Mouse (Mus musculus) MEL (cell line): ENCODE measurements around the gene Rubcn.

Experiments used
- CTCF ChIP-seq, 3 experiments: IDR thresholded peaks in 2 of 3; conservative IDR thresholded peaks in 1 of 3; 2 replicates each; pipeline ENCODE4 v1.5.1; 2011 to 2012; ENCODE audit warnings: low read length in 3 of 3, low read depth in 2 of 3, mild to moderate bottlenecking in 2 of 3, improper control_type of control experiment in 1 of 3, inconsistent platforms in 1 of 3, mixed read lengths in 1 of 3, moderate library complexity in 1 of 3; ENCODE audit not compliant: control insufficient read depth in 1 of 3, insufficient read depth in 1 of 3, poor library complexity in 1 of 3, severe bottlenecking in 1 of 3
- GABPA ChIP-seq: IDR thresholded peaks from 2 replicates; pipeline ENCODE4 v1.6.1; 2012; ENCODE audit warnings: low read depth, mild to moderate bottlenecking, inconsistent platforms, low read length, improper control_type of control experiment, moderate library complexity
- MAX ChIP-seq: IDR thresholded peaks from 2 replicates; pipeline ENCODE4 v1.6.1; 2011; ENCODE audit warnings: low read length, improper control_type of control experiment
- MXI1 ChIP-seq: IDR thresholded peaks from 2 replicates; pipeline ENCODE4 v1.6.1; 2011; ENCODE audit warnings: mild to moderate bottlenecking, low read depth, low read length, improper control_type of control experiment
- NELFE ChIP-seq: IDR thresholded peaks from 2 replicates; pipeline ENCODE4 v1.6.1; 2011; ENCODE audit warnings: low read depth, low read length, improper control_type of control experiment
- POLR2A ChIP-seq, 2 experiments: IDR thresholded peaks; 2 replicates each; pipeline ENCODE4 v1.6.1; 2011 to 2012; ENCODE audit warnings: low read length in 2 of 2, mild to moderate bottlenecking in 2 of 2, control low read depth in 1 of 2, improper control_type of control experiment in 1 of 2, low read depth in 1 of 2, moderate library complexity in 1 of 2; ENCODE audit not compliant: control insufficient read depth in 1 of 2, insufficient read depth in 1 of 2, poor library complexity in 1 of 2
- RCOR1 ChIP-seq: IDR thresholded peaks from 2 replicates; pipeline ENCODE4 v1.6.1; 2012; ENCODE audit warnings: low read depth, mild to moderate bottlenecking, inconsistent platforms, low read length, improper control_type of control experiment
- TBP ChIP-seq: IDR thresholded peaks from 2 replicates; pipeline ENCODE4 v1.8.0; 2011; ENCODE audit warnings: low read depth, low read length, improper control_type of control experiment
- USF1 ChIP-seq: IDR thresholded peaks from 2 replicates; pipeline ENCODE4 v1.6.1; 2014; ENCODE audit warnings: low read depth, mild to moderate bottlenecking, inconsistent platforms, low read length, improper control_type of control experiment, moderate library complexity
- USF2 ChIP-seq, 2 experiments: IDR thresholded peaks; 2 replicates each; pipeline ENCODE4 v1.6.1; 2011 to 2012; ENCODE audit warnings: improper control_type of control experiment in 2 of 2, low read length in 2 of 2, borderline replicate concordance in 1 of 2, inconsistent platforms in 1 of 2, low read depth in 1 of 2, mild to moderate bottlenecking in 1 of 2; ENCODE audit not compliant: insufficient read depth in 1 of 2
- ZMIZ1 ChIP-seq: IDR thresholded peaks from 2 replicates; pipeline ENCODE4 v1.6.1; 2012; ENCODE audit warnings: low read depth, mild to moderate bottlenecking, inconsistent platforms, low read length, improper control_type of control experiment, moderate library complexity

GRCm38 (mm10) chr16:32906186-32906585 lies 28.6 kb upstream of the Rubcn start:
- TF ChIP-seq GABPA, result no peak
- no peak for TF ChIP-seq POLR2A (IDR thresholded peaks at IDR 0.05; ENCODE audit: control insufficient read depth in 1 of 2, insufficient read depth in 1 of 2, low read depth in 1 of 2, low read length in 2 of 2, poor library complexity in 1 of 2)
- TF ChIP-seq NELFE, result no peak
- TF ChIP-seq CTCF (IDR thresholded peaks at IDR 0.05 in 2 of 3, conservative IDR thresholded peaks at IDR 0.05 in 1 of 3; ENCODE audit: control insufficient read depth in 1 of 3, insufficient read depth in 1 of 3, low read depth in 2 of 3, low read length in 3 of 3, poor library complexity in 1 of 3, severe bottlenecking in 1 of 3), result no peak
- no peak for TF ChIP-seq ZMIZ1
- TF ChIP-seq TBP, result no peak
- no peak for TF ChIP-seq USF2 (IDR thresholded peaks at IDR 0.05; ENCODE audit: borderline replicate concordance in 1 of 2, insufficient read depth in 1 of 2, low read depth in 1 of 2, low read length in 2 of 2)
- TF ChIP-seq RCOR1, result no peak
- no peak for TF ChIP-seq MXI1
- TF ChIP-seq MAX, result no peak
- no peak for TF ChIP-seq USF1
